Mouse (Mus musculus) mouse trophoblast stem cell (cell line): ENCODE results near the gene 1110065P20Rik.

Experiments
- in situ Hi-C, 2 experiments: fragments of 300-500 bp; cut with MseI, MboI; formaldehyde crosslinking; loops; 2 replicates in 1 of 2; 3 replicates in 1 of 2; pipeline ENCODE4 v1.15.1; 2025

The 1110065P20Rik gene

DNA sequence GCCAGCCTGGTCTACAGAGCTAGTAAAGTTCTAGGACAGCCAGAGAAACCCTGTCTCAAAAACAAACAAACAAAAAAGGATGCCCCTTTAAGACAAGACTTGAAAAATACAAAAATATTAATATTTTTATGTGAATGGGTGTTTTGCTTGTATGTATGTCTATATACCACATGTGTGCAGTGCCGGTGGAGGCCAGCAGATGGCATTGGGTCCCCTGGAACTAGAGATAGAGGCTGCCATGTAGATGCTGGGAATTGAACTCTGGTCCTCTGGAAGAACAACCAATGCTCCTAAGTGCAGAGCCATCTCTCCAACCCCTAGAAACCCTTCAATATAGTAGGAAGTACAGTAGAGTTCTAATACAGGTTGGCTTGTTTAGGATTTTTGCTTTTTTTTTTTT lies 10.0 kb downstream of the 1110065P20Rik start:
- in situ Hi-C loops: no loop called here

DNA sequence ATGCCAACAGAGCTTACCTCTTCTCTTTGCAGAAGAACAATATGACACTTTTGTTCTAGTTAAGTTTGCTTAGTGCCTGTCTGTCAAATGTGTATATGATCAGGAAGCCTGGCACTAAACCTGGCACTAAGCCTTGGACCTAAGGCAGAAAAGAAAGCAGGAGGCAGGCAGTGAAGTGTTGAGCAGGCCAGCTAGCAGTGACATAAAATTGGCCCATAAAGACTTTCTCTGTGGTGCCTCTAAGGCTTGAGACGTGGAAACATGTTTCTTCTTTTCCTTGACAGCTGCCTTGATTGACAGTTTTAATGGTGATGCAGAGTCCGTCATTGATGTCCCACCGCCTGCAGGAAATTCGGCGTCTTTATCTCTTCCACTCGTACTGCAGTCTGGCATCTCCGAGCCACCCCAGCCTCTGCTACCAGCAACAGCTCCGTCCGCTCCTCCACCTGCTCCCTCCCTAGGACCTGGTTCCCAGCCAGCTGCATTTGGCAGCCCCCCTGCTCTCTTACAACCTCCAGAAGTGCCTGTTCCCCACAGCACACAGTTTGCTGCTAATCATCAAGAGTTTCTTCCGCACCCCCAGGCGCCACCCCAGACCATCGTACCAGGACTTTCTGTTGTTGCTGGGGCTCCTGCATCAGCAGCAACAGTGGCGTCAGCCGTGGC lies 12.8 kb downstream of the 1110065P20Rik start:
- in situ Hi-C loops: no loop called here

DNA sequence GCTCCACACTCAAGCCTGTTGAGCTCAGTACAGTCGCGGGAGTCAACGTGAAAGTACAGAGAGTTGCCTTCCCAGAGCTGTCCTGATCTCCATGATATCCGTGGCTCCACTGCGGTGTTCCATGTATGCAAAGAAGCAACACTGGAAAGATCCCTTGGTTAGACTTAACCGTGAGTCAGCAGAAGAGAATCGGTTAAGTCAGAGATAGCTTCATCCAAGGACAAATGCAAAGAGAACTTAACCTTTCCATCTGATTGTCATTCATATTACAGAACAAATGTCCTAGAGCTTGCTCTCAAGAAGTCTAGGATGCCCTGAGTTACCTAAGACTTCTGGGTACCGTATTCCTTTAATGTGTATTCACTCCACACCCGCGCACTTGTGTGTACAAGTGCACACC lies 18.2 kb downstream of the 1110065P20Rik start:
- in situ Hi-C loops: no loop called here

DNA sequence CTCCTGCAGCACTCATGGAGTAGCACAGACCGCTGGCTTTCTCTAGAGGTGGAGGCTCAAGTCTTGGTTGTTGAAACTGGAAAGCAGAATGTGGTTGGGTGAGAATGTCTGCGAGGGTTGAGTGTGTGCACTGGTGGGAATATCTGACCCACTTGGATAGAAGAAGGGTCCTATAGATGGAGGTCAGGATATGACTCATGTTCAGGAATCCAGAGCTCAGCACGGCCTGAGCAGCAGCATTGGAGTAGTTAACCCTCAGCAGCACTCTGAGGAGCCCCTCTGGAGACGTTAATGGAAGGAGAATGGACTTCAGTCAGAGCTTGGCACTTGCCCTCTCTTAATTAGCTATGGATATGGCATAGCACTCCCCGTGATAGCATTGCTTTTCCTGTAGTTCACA lies 21.3 kb downstream of the 1110065P20Rik start:
- in situ Hi-C loops: no loop called here

DNA sequence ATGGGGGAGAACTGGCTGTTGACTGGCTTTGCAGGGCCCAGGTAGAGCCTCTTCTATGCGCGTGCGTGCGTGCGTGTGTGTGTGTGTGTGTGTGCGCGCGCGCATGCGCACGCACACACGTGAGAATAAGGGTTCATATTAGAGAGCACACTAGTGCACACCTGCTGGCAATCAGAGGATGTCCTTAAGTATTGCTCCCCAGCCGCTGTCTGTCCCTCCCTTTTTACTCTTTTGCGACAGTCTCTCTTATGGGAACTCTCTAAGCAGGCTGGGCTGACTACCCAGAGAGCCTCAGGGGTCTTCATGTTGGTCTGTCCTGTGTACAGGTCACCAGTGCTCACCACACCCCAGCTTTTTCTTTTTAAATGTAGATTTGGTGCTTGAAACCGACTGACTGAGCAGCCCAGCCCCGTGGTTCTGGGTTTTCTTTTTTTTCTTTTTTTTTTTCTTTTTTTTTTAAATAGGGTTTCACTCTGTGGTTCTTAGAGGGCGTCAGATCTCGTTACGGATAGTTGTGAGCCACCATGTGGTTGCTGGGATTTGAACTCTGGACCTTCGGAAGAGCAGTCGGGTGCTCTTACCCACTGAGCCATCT lies 25.5 kb downstream of the 1110065P20Rik start:
- in situ Hi-C loops: no loop called here

DNA sequence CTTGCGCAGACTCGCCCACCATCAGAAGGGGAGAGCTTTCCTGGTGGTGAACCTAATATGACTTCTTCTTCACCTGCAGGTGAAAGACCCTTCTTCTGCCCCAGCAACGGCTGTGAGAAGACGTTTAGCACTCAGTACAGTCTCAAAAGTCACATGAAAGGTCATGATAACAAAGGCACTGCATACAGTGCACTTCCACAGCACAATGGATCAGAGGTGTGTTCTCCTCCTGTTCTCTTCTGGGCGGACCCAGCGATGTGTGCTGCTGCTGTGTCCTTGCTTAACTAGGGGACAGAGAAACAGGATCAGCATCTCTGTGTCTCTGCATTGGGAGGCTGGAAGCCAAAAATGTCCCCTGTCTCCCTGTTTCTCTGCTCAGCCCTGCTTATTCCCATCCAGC lies 26.0 kb downstream of the 1110065P20Rik start:
- in situ Hi-C loops: no loop called here

DNA sequence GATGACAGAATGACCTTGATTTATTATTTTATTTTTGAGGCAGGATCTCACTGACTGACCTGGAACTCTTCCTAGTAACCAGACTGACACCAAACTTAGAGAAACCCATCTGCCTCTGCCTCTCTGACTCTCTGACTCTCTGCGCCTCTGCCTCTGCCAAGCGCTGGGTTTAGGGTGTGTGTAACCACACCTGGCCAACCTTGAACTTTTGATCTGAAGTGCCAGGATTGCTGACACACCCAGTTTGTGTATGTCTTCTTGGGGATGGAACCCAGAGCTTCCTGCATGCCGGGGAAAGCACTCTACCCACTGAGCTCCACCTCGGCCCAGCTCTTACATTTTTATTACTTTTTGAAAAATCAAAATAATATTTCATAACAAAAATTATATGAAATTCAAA lies 32.2 kb downstream of the 1110065P20Rik start:
- in situ Hi-C loops: no loop called here

DNA sequence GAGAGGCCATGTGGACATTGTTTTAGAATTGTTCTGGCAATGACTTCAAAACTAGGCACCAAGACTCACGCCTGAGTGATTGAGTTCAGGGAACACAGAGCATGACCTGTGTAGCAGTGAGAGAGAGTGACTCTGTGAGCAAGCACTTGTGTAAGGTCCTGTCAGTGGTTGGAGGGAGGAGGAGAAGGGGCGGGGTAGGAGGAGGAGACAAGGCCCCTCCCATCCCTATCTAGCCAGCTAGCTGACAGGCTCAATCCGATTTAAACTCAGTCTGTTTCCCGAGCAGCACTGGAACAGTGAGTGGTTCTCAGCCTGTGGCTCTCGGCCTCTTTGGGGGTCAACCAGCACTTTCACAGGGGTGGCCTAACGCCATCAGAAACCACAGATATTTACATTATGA lies 33.2 kb downstream of the 1110065P20Rik start:
- in situ Hi-C loops: no loop called here

DNA sequence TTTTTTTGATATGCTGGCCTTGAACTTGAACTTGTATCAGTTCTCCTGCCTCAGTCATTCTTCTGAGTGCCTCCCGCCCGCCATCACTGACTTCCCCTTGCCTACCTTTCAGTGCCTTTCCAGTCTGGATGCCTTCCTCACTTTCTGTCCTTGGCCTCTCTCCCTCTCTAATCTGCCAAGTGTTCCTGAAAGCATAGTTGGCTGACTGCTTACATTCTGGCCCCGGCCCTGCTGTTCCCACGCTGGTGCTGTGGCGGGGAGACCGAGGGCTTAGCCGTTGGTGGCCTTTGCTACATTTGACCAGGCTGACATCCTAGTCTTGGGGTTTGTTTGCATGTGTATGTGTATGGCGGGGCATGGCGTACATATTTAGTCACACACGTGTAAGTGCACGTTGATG lies 35.1 kb downstream of the 1110065P20Rik start:
- in situ Hi-C loops: no loop called here

DNA sequence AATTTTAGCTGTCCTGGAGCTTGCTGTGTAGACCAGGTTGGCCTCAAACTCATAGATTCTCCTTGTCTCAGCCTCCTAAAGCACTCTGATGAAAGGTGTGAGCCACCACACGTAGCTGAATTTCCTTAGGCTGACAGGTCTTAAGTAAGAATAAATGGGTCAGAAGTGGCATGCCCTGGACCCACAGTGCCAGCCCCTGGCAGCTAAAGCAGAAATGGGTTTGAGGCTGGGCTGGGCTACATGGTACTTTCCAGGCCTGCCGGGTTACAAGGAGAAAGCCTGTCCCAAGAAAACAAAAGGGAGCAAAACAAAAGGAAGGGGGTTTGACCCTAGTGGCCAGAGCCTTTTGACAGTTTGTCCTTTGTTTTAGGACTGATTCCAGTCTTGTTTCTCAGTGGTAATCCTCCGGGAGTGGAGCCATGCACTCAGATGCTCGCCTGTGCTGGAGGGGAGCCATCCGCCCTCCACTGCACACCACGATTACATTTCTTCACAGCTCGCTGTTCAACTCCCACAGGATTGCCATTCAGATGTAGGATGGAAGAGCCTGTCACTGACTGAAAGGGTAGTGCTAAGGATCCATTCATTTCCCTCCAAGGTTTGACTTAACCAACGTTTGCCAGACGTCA lies 39.5 kb downstream of the 1110065P20Rik start:
- in situ Hi-C loops: no loop called here

DNA sequence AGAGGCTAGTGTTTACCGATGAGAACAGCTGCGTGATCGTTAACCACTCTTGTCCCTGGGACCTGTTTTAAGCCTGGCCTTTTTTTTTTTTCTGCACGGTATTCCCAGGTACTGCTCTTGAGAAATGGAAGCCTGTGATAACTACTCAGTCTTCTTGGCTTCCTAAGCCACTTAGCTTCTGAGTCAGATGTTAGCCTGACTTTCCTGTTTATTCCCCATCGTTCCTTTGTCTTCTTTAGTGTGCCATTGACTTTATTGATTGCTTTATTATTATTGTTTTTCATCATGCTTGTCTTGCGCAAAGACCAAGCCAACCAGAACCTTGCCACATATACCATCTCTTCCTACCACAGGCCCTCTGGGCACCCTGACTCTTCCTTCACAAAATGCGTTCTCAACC lies 40.9 kb downstream of the 1110065P20Rik start:
- in situ Hi-C loops: no loop called here

DNA sequence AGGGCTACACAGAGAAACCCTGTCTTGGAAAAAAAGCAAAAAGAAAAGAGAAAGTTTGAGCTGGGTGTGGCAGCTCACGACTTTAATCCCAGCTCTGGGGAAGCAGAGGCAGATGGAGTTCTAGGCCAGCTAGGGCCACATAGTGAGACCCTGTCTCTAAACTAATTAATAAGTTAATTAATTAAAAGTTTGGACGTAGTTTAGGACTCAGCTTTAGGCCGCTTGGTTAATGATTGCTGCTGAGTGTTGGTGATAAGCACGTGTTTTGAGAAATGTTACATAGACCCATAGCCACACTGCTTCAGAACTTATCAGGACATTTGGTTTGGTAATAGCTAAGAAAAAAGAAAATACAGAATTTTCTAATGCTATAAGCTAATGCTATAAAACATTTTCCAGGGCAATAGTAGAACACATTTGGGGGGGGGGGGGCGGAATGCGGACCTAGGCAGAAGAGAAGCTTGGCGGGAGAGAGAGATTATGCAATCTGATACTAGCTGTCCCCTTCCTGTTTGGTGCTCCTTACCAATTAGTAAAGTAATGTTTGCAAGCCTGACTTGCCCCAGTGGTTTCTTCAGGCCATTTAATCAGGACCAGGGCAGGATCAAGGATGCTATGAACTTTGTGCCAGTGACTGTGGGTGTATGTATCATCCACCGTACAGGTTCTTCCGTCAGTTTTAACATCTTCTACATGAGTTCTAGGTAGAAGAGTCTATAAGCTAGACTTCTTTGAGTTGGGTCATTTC lies 41.7 kb downstream of the 1110065P20Rik start:
- in situ Hi-C loops: no loop called here

DNA sequence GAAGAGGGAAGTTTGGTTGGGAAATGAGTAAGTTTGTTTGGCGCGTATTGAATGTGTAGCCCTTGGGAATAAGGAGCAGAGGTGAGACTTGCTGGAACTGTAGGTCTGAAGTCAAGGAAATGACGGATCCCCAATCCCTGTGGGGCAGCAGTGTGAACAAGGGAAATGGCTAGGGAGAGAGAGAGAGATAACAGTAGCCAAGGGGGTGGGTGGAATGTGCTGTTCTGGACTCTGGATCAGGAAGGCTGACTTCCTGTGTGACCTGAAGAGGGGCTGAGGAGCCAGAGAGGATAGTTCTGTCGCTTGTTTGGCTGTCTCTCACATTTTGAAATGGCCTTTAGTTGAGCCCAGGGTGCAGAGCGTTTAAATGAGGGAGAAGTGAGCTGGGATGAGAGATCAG lies 42.5 kb downstream of the 1110065P20Rik start:
- in situ Hi-C loops: no loop called here

DNA sequence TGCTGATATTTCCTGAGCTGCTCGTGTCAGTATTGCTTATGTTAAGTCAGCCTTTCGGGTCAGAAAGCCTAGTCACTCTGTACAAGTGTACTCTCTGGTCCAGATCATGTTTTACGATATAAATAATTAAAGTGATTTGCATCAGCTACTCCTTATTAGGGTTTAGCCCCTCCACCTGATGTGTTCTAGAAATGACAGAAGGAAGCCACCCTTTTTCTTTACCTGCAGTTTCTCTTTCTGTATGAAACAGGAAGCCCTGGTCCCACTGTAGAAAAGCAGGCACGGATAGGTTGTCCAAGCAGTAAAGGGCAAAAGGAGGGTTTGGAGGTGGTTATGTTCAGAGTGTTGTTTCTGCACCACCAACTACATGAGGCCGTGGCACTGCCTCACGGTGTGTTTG lies 47.6 kb downstream of the 1110065P20Rik start:
- in situ Hi-C loops: no loop called here

DNA sequence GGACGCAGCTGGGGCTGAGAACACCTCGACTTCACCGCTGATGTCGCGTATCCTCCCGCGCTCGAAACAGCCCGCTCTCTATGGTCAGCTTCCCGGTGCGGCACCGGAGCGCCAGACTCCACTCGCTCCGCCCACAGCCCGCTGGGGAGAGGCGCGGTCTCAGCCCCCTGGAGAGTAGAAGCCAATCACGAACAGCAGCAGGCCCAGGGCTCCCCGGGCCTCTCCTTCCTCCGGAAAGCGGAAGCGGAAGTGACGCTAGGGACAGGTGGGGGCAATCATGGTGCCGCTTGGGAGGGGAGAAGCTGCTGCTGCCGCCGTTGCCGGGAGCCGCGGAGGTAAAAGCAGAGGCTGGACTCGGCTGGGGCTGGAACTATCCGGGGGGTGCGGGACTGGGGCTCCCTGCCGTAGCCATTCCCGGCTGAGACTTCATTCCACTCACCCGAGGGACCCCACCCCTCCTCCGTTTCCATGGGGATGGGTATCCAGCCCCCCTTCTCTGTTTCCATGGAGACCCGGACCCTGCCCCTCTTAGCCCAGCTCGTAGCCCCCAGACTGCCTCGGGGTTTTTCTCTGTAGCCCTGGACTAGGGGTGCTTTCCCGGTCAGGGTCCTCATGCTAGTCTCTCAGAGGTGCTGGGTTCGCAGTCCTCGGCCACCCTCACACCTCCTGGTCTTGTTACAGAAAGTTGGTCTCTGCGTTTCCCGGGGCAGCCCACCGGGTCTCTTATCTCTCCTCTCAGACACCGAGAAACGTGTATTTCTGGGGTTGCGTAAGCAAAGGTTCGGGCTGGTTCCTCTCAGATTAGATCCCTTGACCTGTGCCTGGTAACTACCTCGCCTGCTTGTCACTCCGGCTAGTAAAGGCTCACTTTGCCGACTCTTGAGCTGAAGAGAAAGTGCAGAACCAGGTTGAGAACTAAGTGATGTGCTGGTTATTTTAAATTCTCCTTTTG lies 48.4 kb downstream of the 1110065P20Rik start:
- in situ Hi-C loops: no loop called here

DNA sequence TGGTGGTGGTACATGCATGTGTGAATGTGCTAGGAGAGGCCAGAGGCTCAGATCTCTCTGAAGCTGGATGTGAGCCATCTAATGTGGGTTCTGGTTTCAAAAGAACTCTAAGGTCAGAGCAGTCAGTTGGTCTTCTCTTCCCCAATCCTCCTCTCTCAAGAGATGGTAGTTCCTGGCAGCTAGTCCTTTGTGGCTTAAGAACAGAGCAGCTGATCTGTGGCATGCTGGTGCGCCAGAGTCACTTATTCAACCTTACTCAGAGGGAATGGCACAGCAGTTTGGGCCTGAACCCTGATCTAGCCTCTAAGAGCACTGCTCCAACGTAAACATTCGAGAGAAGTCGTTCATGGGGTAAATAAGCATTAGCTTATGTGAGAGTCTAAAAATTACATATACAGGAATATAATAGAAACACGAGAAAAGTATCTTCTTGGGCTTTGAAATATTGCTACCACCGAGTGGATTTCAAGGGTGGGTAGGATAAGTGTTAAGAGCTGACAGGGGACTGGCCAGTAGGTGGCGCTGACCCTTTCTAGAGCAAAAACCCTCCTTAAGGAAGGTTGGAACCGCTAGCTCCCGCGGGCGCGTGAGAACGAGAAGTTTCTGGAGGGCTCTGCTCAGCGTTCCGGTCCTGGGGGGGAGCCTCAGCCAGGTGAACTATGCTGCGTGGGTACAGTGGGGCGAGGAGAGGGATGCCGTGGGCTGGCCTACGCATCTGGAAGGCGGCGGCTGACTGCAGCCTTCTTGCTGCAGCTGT lies 49.3 kb downstream of the 1110065P20Rik start, which contains the start of gene Mtf1:
TSS of gene Mtf1 (plus strand) at position 553 of the 757 bp plus-strand sequence.
- in situ Hi-C loops: no loop called here
